Mouse (Mus musculus) left cerebral cortex, postnatal 14 days (tissue): Measurements from ENCODE around the gene Rora. TPM values are rescaled to one million over a fixed set of nuclear protein-coding genes. Genes with fewer than 3 reads are reported as not detected.

Experiments
- DNase-seq, 2 experiments: peaks; one replicate each; pipeline ENCODE4 v3.0.0; 2021 to 2022; ENCODE audit warnings: low spot score in 2 of 2, mixed read lengths in 1 of 2
- intact Hi-C: fragments of 180-260 bp; cut with DNase I; formaldehyde crosslinking; loops from one replicate; pipeline ENCODE4 v1.15.1; 2025
- total RNA-seq, 2 experiments: library from RNA; stranded (reverse); gene quantifications; 2 replicates each; pipeline ENCODE4 v1.2.3; 2021

Rora gene
- total RNA-seq, 2 experiments from 2014 or later, result 50.0 to 66.1 TPM

DNA sequence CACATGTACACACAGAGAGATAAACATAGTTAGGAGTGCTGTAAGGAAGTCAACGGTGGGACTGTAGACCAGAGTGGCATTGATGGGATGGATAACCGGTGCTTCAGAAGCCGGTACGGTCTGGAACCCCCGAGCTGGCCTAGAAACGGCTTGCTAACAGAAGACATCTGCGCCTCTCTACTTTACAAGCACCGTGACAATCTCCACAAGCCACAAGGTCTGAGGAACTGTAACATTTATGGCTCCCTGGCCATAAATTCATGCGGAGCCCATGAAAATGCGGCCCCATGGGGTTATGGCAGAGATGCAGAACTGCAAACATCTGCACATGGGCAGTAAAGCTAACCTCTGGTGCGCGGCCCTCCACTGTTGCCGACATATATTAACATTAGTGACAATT is 141.7 kb downstream of the Rora start:
- intact Hi-C loops, result no loop called here
- no peak for DNase-seq

GRCm38 (mm10) chr9:68798221-68798620 is 144.6 kb downstream of the Rora start:
- no peak for DNase-seq
- intact Hi-C loops, result no loop called here

- peak; percentile 56 to 76 for DNase-seq
- intact Hi-C loops, result no loop called here
These were observed 145.5 kb downstream of the Rora start for GRCm38 (mm10) chr9:68799065-68799464.

GRCm38 (mm10) chr9:68804229-68804628 is 150.6 kb downstream of the Rora start:
- no peak for DNase-seq
- intact Hi-C loops, result no loop called here

- no peak for DNase-seq
- intact Hi-C loops, result no loop called here
These were observed 152.2 kb downstream of the Rora start for GRCm38 (mm10) chr9:68805776-68806175.

DNA sequence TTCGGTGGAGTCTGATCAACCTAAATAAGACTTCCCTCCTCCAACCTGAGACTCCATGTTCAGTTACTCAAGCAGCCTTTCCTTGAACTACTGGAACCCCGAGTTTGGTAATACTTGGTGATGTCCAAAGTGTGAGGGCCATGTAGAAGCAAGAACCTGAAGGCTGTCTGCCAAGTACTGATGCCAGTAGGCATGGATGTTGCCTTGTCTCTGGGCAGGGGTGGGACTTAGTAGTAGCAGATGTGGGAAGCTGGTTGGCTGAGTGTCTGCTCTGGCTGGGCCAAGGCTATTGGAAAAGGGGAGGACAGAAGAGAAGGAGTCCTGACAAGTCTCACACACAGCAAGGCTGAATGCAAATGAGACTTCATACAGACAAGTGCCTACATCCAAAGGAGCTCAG is 154.1 kb downstream of the Rora start:
- intact Hi-C loops, result no loop called here

GRCm38 (mm10) chr9:68809536-68809935 is 155.9 kb downstream of the Rora start:
- intact Hi-C loops, result no loop called here
- no peak for DNase-seq

More for the DNA sequence above, 154.1 kb downstream of the Rora start:
- DNase-seq, result no peak

DNA sequence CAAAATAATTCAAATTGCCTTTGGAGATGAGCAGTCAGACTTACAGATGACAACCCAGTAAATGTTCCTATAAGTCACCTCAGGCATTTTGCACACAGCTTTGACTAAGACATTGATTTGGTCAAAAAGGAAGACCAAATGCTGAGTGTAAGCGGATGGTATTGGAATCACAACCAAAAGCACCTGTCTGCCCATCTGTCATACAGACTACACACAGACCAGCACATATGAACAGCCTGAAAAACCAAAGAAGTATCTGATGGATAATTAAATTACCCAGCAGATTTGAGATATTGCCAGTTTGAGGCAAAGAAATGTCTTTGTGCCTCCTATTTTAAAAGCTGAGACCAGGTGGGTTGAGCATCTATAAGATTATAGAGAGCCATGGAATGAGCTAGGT is 161.1 kb downstream of the Rora start:
- no peak for DNase-seq
- intact Hi-C loops, result loop anchor here (10.0 kb wide), 1 partner anchor 480 kb away; no protein-coding TSS in a partner anchor

DNA sequence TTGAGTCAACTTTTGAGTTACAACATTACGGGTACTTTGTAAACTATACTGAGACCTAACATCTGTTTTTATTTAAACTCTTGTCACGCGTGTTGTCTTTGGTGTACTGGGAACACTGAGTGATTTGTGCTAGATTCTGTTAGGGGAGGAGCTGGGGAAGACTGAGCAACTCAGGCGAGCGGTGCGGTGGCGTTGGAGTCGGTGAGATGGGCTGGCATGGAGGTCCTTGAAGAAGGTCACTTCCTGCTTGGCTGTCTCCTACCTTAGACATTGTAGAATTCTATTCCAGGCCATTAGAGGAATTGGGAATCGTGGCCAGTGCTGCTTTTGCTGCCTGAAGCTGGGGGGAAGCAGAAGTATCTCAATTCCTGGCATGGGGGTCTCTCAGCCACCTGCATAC is 162.3 kb downstream of the Rora start:
- intact Hi-C loops, result loop anchor here (10.0 kb wide), 1 partner anchor 479 kb away; no protein-coding TSS in a partner anchor
- no peak for DNase-seq

- intact Hi-C loops, result no loop called here
- no peak for DNase-seq
These were observed 166.4 kb downstream of the Rora start for GRCm38 (mm10) chr9:68820036-68820435.

DNA sequence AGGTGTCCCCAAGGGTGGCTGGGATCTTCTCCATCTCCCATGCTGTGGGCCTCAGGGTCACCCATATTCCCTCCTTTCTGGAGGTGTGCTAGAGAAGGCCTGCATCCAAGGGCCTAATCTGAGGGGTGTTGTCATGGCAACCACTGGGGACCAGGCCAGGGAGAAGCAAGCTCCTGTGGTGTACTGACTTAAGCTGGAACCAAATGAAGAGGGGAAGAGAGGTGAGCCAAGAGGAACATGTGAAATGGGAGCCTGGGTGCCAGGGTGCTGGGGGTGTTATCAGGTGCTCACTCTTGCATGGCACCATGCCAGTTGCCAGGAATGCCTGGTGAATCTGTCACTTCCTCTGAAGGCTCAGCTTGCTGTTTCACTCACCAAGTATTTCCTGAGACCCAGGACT is 166.9 kb downstream of the Rora start:
- intact Hi-C loops, result no loop called here
- DNase-seq, result peak; percentile 23 to 26

DNA sequence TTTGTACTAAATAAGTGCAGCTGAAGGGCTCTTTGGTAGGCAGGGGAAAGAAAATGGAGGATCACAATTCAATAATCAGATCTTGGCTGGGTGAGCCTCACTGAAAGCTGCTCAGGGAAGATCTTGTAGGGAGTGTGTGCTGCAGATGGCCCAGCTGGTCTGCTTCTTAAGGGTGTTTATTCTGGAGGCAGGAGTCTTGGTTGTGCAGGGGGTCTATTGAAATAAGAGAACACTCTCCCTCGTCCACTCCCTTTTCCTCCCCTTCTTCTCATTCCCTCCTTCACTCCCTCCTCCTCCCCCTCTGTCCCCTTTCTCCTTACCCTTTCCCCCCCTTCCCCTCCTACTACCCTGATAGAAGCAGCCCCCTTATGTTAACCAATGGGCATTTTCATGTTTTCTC is 167.8 kb downstream of the Rora start:
- intact Hi-C loops, result no loop called here
- no peak for DNase-seq

DNA sequence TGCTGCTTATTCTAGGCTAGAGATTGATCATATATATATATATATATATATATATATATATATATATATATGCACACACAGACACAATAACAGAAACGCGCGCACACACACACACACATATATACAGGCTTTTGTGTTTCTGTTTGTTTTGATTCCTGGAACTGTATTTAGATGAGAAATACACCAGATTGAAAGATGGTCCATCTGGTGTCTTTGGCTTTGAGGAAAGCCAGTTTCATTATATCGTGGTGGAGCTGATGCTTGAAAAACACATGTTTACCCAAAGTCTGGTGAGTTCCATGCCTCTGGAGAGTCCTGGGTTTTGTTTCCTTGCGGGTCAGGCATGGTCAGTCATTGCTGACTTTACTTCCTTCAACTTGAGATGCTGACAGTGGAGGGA is 169.7 kb downstream of the Rora start:
- intact Hi-C loops, result no loop called here
- DNase-seq, result no peak

DNA sequence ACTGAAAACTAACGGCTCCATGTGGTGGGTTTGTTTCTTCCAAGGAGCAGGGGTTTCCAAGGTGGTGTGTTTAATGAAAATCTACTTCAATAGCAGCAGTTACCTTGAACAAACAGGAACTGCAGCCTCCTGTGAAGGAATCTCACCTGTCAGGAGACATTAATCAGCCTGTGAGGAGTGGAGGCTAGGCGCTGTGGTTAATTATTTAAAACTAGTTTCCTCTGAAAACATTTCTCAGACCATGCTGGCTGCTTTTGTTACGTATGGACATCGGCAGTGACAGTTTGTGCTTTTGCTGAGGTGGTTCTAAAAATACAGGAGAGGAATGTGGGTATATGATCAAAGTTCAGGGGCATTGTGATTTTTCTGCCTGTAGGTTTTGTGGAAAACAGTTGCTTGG is 171.5 kb downstream of the Rora start:
- DNase-seq, result no peak
- intact Hi-C loops, result no loop called here

GRCm38 (mm10) chr9:68825841-68826240 is 172.3 kb downstream of the Rora start:
- intact Hi-C loops, result no loop called here

DNA sequence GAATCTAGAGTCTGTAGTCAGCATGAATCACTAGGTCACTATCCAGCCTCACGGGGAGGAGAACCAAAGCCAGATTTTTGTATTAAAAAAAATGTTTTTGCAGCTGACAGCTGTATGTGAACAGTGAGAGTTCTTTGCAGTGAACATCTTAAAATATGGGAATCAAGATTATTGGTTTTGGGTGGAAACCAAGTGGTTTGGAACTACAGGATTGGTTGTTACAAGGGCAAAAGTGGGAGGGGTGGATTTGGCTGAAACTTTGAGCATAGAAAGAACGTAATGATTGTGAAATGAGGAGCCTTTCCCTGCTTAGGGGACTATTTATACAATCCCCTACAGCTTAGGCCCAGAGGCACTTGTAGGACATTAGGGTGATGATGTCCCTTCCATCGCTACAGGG is 173.9 kb downstream of the Rora start:
- intact Hi-C loops, result no loop called here
- peak in 1 of 2 experiments; percentile 38 for DNase-seq

More at GRCm38 (mm10) chr9:68825841-68826240, 172.3 kb downstream of the Rora start:
- no peak for DNase-seq

DNA sequence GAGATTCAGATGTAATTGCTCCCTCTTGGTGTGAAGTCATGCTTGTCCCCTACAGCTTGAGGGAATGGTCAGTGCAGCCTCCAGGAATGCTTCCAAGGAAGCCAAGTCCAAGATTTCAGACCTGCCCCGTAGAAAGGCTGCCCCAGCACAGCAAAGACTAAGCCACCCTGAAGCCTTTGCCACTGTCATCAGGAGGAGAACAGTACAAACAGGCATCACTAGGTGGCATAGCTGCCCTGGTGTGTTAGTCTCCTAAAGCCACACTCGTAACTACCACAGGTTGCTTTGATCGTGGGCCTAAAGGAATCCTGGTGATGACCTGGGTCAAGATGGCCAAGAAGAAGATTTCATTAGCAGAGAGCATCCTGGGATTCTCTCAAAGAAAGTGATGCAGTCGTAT is 176.3 kb downstream of the Rora start:
- DNase-seq, result peak; percentile 29 to 33
- intact Hi-C loops, result no loop called here

GRCm38 (mm10) chr9:68833323-68833722 is 179.7 kb downstream of the Rora start:
- no peak for DNase-seq
- intact Hi-C loops, result no loop called here

GRCm38 (mm10) chr9:68835037-68835649 is 181.6 kb downstream of the Rora start:
- intact Hi-C loops, result no loop called here
- no peak for DNase-seq

GRCm38 (mm10) chr9:68842134-68842892 is 188.7 kb downstream of the Rora start:
- DNase-seq, result no peak
- intact Hi-C loops, result no loop called here

DNA sequence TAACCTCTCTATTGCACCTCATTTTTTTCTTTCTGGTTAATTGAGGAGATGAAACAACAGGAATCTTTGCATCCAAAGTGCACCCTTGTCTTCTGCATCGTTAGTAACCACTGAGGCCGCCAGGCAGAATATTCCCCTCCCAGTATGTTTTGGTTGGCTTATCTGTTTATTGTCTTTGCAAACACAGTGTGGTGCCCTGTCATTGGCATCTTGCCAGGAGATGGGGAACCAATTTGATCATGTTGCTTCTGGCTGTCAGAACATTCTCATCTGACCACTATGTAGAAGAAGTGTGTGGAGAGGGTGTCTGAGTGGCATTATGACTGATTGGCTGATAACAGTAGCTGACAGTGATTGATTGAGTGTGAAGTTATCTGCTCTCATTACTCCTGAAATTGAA is 192.0 kb downstream of the Rora start:
- no peak for DNase-seq
- intact Hi-C loops, result no loop called here
